Mouse (Mus musculus) CD4-positive, CD25-positive, alpha-beta regulatory T cell, adult 4 months (primary cell): Measurements from ENCODE around the gene Hoxa4. TPM values are rescaled to one million over a fixed set of nuclear protein-coding genes. Genes with fewer than 3 reads are reported as not detected.

Experiments used
- ATAC-seq: one replicate; pipeline ENCODE4 v1.8.0; 2017
- polyA plus RNA-seq, 2 experiments: library from polyadenylated mRNA; unstranded; fragments of 100-300 nt; shearing (Covaris generic); gene quantifications; one replicate each; pipeline ENCODE4 v1.2.1; 2017

Hoxa4 gene
- polyA plus RNA-seq, 2 experiments from 2014 or later = not detected

DNA sequence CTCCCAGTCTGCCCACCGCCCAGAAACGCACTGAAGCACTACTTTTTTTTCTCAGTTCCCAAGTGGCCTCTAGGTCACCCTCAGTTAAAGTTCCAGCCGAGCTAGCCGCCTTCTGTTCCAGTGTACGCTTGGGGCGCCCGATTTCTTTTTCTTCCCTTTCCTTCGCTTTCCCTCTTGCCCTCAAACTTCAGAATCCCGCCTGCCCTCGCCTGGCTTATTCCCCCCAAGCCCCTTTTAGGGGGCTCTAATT, 11.5 kb upstream of the Hoxa4 start:
- no peak for ATAC-seq

GRCm38 (mm10) chr6:52202362-52203120, 11.0 kb upstream of the Hoxa4 start:
- ATAC-seq = no peak

GRCm38 (mm10) chr6:52201269-52201668, 9.7 kb upstream of the Hoxa4 start:
- ATAC-seq = no peak

DNA sequence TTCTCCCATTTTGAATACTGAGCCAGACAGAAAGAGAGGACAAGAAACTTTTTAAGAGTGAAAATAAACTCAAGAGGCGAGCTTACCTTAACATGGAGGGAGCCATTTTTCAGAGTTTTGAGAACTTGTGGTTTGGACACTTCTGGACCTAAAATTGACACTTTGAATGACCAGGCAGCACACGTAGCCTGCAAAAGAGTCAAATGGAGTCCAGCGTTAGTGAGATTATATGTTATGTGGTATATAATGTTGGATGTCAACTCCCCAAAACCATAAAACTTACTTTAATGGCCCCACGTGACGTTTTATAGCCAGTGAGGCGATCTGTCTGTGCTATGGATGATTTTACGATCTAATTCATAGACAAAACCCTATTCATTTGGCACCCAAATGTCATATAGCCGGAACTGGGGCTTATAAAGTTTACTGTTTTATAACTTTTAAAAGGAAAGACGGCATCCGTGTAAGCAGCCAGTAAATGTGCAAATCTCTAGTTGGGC, 9.2 kb upstream of the Hoxa4 start:
- ATAC-seq = no peak

DNA sequence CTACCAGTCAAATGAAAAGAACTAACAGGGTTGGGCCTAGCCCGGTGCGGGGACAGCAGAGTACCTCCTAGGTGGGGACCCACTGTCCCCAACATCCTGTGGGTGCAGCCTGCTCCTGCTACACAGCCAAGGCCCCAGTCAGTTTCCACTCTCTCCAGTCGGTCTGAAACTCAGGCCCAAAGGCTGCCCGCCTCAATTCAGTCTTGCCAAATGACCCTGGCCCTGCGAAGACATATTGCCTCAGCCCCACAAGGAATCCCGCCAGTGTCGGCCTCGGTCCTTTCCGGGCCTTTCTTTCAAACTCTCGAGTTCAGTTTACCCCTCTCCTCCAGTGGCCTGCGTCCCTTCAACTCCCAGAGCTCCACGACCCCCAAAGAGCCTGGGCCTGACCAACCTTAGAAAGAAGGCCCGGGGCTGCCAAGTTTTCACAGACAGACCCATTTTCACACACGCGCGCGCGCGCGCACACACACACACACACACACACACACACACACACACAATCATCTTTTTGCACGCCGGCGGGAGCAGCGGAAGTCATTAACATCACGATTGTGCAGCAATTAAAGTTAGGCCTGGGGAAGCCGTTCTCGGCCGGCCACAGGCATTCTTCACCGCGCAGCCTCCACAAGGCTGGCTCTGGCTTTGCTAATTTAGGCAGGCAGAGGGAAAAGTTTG, 8.7 kb upstream of the Hoxa4 start:
- ATAC-seq = no peak

GRCm38 (mm10) chr6:52197271-52197670, 5.7 kb upstream of the Hoxa4 start:
- ATAC-seq = no peak

GRCm38 (mm10) chr6:52196811-52197210, 5.3 kb upstream of the Hoxa4 start:
- no peak for ATAC-seq

DNA sequence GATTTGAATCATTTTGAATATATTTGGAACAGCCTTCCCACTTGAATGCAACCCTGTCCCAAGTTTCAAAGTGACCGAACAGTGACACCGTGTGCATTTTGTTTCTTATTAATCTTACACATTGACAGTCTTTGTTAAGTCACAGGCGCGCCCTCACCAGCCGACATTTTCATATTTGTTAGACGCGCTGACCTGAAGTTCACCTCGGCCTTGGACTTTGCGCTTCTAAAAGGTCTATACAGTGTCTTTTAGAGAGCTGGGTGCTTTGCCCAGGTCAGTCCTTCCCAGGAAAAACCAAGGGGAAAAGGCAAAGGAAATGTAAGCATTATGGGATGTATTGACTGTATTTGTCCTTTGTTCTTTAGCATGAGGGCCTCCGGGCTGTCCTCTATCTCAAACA, 3.1 kb upstream of the Hoxa4 start:
- no peak for ATAC-seq

- peak; percentile 90 for ATAC-seq
Observed at GRCm38 (mm10) chr6:52191860-52192550, 452 bp upstream of the Hoxa4 start.

- no peak for ATAC-seq
Observed at GRCm38 (mm10) chr6:52190410-52190809, 1.1 kb downstream of the Hoxa4 start.

DNA sequence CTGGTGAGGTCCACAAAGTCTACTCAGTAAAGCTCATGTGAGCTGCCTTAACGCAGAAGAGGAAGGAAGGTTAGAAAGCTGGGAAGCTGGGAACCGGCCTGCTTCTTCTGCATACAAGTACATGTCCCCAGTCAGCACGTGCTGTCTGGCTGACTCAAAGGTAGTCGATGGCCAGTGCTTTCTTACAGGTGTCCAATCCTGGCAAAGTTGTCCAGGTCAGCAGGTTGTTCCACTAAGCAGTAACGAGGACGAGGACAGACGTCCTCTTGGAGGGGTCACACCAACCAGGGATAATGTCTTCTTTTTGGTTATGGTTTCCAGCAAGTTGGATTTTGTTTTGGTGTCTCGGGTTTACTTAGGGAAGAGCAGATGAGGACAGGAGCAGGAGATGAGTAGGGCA, 1.6 kb downstream of the Hoxa4 start:
- no peak for ATAC-seq

DNA sequence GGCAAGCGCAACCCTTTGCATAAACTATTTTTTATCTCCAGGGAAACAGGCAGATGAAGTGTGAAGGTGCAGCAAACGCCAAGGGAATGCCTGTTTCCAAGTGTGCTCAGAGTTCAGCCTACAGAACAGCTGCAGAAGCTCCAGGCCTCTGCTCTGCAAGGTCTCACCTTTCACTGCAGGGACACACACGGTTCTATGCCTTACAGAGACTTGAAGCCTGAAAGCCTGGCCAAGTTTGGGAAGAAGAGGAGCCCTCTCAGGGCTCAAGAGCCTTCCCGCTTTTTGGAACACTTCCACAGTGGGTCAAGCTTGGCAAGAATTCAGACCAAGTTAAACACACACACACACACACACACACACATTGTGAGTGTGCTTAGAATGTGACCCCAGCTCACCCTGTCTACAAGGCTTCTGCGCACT, 2.4 kb downstream of the Hoxa4 start:
- no peak for ATAC-seq

DNA sequence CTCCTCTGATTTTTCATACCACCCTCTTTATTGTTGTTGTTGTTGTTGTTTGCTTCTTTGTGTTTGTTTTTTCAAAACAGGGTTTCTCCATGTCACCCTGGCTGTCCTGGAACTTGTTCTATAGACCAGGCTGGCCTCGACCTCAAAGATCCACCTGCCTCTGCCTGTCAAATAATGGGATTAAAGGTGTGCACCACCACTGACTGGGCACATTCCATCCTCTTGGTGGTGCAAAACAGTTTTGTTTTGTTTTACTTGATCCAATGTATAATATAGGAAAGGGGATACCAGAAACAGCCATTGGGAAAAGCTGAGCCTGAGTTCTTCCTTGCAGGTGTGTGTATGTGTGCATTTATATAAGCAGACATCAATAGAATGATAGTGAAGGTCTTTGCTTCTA, 5.1 kb downstream of the Hoxa4 start:
- ATAC-seq = no peak

GRCm38 (mm10) chr6:52185834-52186233, 5.7 kb downstream of the Hoxa4 start:
- ATAC-seq = no peak

- ATAC-seq = no peak
Observed at GRCm38 (mm10) chr6:52185222-52185621, 6.3 kb downstream of the Hoxa4 start.

DNA sequence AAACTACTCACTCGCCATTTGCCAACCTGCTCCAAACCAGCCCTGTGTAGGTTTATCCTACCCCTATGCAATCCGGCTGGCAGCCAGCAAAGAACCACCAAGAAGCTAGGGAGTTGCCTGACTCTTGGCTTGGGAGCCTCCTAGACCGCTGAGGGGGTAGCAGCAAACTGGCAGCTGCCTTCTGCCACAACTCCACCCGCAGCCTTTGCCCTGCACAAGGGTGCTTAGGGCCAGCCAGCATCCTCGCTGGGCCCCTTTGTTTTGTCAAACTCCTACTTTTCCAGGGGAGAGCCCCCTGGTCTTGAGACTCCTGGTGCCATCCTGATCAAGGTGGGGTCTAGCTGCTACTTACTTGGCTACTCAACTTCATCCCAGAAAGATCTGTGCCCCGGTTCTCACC, 6.9 kb downstream of the Hoxa4 start:
- no peak for ATAC-seq

DNA sequence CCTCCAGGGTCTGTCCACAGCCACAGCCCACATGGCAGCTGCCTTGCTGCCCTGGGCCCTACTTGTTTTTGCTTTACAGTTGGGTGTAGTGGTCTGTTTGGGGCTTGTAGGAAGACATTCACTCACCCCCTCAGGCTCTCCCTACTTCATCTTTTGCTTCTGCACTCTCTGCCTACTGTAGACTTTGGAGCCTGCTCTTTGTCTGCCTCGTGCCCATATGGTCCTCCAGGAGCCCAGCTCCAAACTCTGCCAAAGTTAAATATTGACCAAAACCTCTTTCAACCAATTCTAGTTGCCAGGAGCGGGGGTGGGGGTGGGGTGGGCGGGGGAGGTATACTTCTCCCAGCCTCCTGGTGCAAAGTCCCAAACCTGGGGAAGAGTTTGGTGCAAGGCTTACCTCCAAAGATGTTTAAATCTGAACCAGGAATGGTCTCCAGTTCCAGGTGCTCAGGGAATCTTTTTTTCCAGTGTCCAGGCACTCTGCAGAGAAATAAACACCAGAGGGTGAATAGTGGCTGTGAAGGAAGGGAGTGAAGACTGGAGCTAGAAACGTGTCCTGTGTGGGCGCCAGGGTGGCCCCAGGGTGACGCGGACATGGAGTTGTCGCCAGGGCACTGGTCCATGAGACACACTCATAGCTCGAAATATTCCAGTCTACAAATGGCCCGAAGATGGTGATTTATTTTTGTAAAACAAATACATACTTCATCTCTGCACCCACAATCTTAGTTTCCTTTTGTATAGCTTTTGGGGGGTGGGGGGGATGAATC, 8.1 kb downstream of the Hoxa4 start:
- no peak for ATAC-seq

- no peak for ATAC-seq
Observed at GRCm38 (mm10) chr6:52182793-52183192, 8.8 kb downstream of the Hoxa4 start.

GRCm38 (mm10) chr6:52182030-52182429, 9.5 kb downstream of the Hoxa4 start:
- ATAC-seq = no peak

DNA sequence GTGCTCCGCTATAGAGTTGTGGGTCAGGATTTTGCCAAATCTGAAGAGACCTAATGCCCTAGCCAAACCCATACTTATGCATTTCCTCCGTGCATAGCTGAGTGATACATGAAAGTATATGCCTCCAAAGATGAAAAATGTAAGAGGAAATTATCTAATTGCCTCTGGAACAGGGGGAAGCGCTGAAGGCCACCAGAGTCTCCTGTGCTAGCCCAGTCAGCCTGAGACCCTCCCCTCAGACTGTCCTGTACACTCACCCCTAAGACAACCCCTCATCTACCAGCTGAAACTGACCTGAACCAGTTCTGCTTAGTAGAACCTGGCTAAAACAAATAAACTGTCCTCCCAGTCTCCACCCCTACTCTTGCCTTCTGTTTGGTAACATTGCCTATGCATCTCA, 10.8 kb downstream of the Hoxa4 start:
- no peak for ATAC-seq

DNA sequence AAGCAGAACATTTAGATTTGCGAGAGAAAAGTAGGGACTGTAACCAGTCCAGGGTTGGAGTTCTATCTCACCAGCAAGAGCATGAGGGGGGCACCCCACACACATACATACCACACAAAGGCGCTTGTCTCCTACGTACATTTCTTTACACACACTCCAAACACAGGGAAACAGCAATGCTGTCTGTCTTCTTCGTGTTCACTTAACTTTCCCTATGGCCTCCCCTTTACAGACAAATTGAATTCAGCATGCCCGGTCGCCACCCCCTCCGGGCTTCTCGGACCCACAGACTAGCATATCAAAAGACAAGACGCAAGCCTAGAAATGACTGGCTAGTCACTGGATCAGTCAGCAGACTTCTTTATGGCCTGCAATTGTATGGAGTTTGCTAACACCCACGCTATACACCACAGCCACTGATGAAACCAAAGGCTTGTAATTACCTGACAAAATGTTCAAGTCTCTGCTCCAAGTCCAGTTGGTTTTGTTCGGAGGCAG, 11.3 kb downstream of the Hoxa4 start:
- ATAC-seq = no peak

- no peak for ATAC-seq
Observed at GRCm38 (mm10) chr6:52179690-52180089, 11.9 kb downstream of the Hoxa4 start.
